Mouse (Mus musculus): ENCODE measurements around the gene Slco1a5. TPM values are rescaled to one million over a fixed set of nuclear protein-coding genes. Genes with fewer than 3 reads are reported as not detected.
"Not testable (repeated sequence)": the region's sequence is repeated elsewhere in the genome, so short reads cannot be mapped to it uniquely, and the experiment has no call there.

Gene Slco1a5
- total and polyA plus RNA-seq, 3 experiments = not detected

- H3K79me2 ChIP-seq (replicated peaks; ENCODE audit: control insufficient read depth, extremely low read depth, insufficient read depth, poor library complexity, severe bottlenecking) = no peaks in the 10 kb centered on the region
- TF ChIP-seq TCF12 (IDR thresholded peaks at IDR 0.05; ENCODE audit: low read depth, low read length) (no peak), HCFC1 (IDR thresholded peaks at IDR 0.05; ENCODE audit: low read depth, low read length) (no peak), USF1 (IDR thresholded peaks at IDR 0.05; ENCODE audit: low read depth, low read length) (no peak), GABPA (IDR thresholded peaks at IDR 0.05; ENCODE audit: insufficient replicate concordance, low read depth, low read length) (no peak), BHLHE40 (IDR thresholded peaks at IDR 0.05; ENCODE audit: low read depth, low read length) (no peak)
- no peaks in the 10 kb centered on the region for H3K9me3 ChIP-seq (replicated peaks; ENCODE audit: low read length)
- no peak for DNase-seq (ENCODE audit: extremely low read depth)
- H3K27ac ChIP-seq (ENCODE audit: insufficient read depth, low read depth) = no peak overlapping the region
- dilution Hi-C loops (cut with MboI; ENCODE audit: extremely low pct_ligation_motif_present, extremely low pct_unique_long_range_greater_than_20kb, low sequenced_read_pairs) (no loop called here), in situ Hi-C loops (cut with MboI; ENCODE audit: low pct_ligation_motif_present, low pct_unique_long_range_greater_than_20kb, low sequenced_read_pairs) (no loop called here)
- no peak overlapping the region for H3K9ac ChIP-seq (ENCODE audit: insufficient read depth, low read depth)
- no peaks in the 10 kb centered on the region for H3K4me1 ChIP-seq (ENCODE audit: control insufficient read depth in 1 of 2, insufficient read depth in 2 of 2)
- H3K4me2 ChIP-seq (ENCODE audit: insufficient read depth, low read depth, poor library complexity, severe bottlenecking) = no peak overlapping the region
- peaks cover 69 to 93% of the 10 kb centered on the region in 2 experiments for H3K36me3 ChIP-seq (replicated peaks in 1 of 2; ENCODE audit: control insufficient read depth in 1 of 2, insufficient read depth in 1 of 2, low read length in 1 of 2)
- H3K4me3 ChIP-seq (replicated peaks in 1 of 3; ENCODE audit: low read depth in 2 of 3, low read length in 2 of 3, poor library complexity in 1 of 3) = no peak overlapping the region
- H3K27me3 ChIP-seq (replicated peaks) = no peaks in the 10 kb centered on the region
Observed at GRCm38 (mm10) chr6:142362036-142362435, 39.3 kb upstream of the Slco1a5 start.

GRCm38 (mm10) chr6:142357106-142357505 is 34.3 kb upstream of the Slco1a5 start:
- dilution Hi-C loops (cut with MboI; ENCODE audit: extremely low pct_ligation_motif_present, extremely low pct_unique_long_range_greater_than_20kb, low sequenced_read_pairs) = no loop called here
- Histone ChIP-seq H3K9ac (ENCODE audit: insufficient read depth, low read depth) (no peak overlapping the region), H3K4me1 (ENCODE audit: control insufficient read depth in 1 of 2, insufficient read depth in 2 of 2) (no peaks in the 10 kb centered on the region), H3K27me3 (replicated peaks) (no peaks in the 10 kb centered on the region), H3K27ac (ENCODE audit: insufficient read depth, low read depth) (no peak overlapping the region), H3K9me3 (replicated peaks; ENCODE audit: low read length) (no peaks in the 10 kb centered on the region), H3K4me3 (replicated peaks in 1 of 3; ENCODE audit: low read depth in 2 of 3, low read length in 2 of 3, poor library complexity in 1 of 3) (no peak overlapping the region), H3K36me3 (replicated peaks in 1 of 2; ENCODE audit: control insufficient read depth in 1 of 2, insufficient read depth in 1 of 2, low read length in 1 of 2) (peaks cover 57 to 87% of the 10 kb centered on the region in 2 experiments), H3K4me2 (ENCODE audit: insufficient read depth, low read depth, poor library complexity, severe bottlenecking) (no peak overlapping the region), H3K79me2 (replicated peaks; ENCODE audit: control insufficient read depth, extremely low read depth, insufficient read depth, poor library complexity, severe bottlenecking) (no peaks in the 10 kb centered on the region)
- in situ Hi-C loops (cut with MboI; ENCODE audit: low pct_ligation_motif_present, low pct_unique_long_range_greater_than_20kb, low sequenced_read_pairs) = no loop called here
- no peak for DNase-seq (ENCODE audit: extremely low read depth)
- no peak for TF ChIP-seq JUND (conservative IDR thresholded peaks at IDR 0.05; ENCODE audit: low read depth, low read length)
- no peak for TF ChIP-seq MAFK (IDR thresholded peaks at IDR 0.05; ENCODE audit: insufficient replicate concordance, low read length)
- no peak for TF ChIP-seq SIN3A (IDR thresholded peaks at IDR 0.05; ENCODE audit: low read length)
- TF ChIP-seq USF1 (IDR thresholded peaks at IDR 0.05; ENCODE audit: low read depth, low read length) = no peak
- TF ChIP-seq NRF1 (IDR thresholded peaks at IDR 0.05; ENCODE audit: low read depth, low read length) = no peak
- no peak for TF ChIP-seq CHD2 (IDR thresholded peaks at IDR 0.05; ENCODE audit: low read length)
- no peak for TF ChIP-seq RCOR1 (conservative IDR thresholded peaks at IDR 0.05; ENCODE audit: low read depth, low read length)
- TF ChIP-seq CHD1 (IDR thresholded peaks at IDR 0.05; ENCODE audit: low read depth, low read length) = no peak
- TF ChIP-seq TCF12 (IDR thresholded peaks at IDR 0.05; ENCODE audit: low read depth, low read length) = no peak
- TF ChIP-seq HCFC1 (IDR thresholded peaks at IDR 0.05; ENCODE audit: low read depth, low read length) = no peak
- no peak for TF ChIP-seq ZKSCAN1 (IDR thresholded peaks at IDR 0.05; ENCODE audit: borderline replicate concordance, low read depth, low read length)
- TF ChIP-seq CTCF (conservative IDR thresholded peaks at IDR 0.05 in 1 of 2, IDR thresholded peaks at IDR 0.05 in 1 of 2; ENCODE audit: low read depth in 2 of 2, low read length in 2 of 2) = no peak

GRCm38 (mm10) chr6:142352099-142352498 is 29.3 kb upstream of the Slco1a5 start:
- H3K27me3 ChIP-seq (replicated peaks); H3K4me2 ChIP-seq (ENCODE audit: insufficient read depth, low read depth, poor library complexity, severe bottlenecking); H3K9ac ChIP-seq (ENCODE audit: insufficient read depth, low read depth); H3K79me2 ChIP-seq (replicated peaks; ENCODE audit: control insufficient read depth, extremely low read depth, insufficient read depth, poor library complexity, severe bottlenecking); H3K4me3 ChIP-seq (replicated peaks in 1 of 3; ENCODE audit: low read depth in 2 of 3, low read length in 2 of 3, poor library complexity in 1 of 3); in situ Hi-C loops (cut with MboI; ENCODE audit: low pct_ligation_motif_present, low pct_unique_long_range_greater_than_20kb, low sequenced_read_pairs); H3K27ac ChIP-seq (ENCODE audit: insufficient read depth, low read depth); DNase-seq (ENCODE audit: extremely low read depth); dilution Hi-C loops (cut with MboI; ENCODE audit: extremely low pct_ligation_motif_present, extremely low pct_unique_long_range_greater_than_20kb, low sequenced_read_pairs); H3K4me1 ChIP-seq (ENCODE audit: control insufficient read depth in 1 of 2, insufficient read depth in 2 of 2); H3K9me3 ChIP-seq (replicated peaks; ENCODE audit: low read length): not testable (repeated sequence)
- peaks cover 50 to 80% of the 10 kb centered on the region in 2 experiments for H3K36me3 ChIP-seq (replicated peaks in 1 of 2; ENCODE audit: control insufficient read depth in 1 of 2, insufficient read depth in 1 of 2, low read length in 1 of 2)

All from CH12.LX (cell line).